Mouse (Mus musculus): Measurements from ENCODE around the gene Nup153.

The Nup153 gene

GRCm38 (mm10) chr13:46728411-46728810, 671 bp upstream of the Nup153 start:
- DNase-seq (ENCODE audit: low read depth, low spot score): no peak

GRCm38 (mm10) chr13:46727038-46727836, 503 bp downstream of the Nup153 start:
- peak; percentile 42 for DNase-seq (ENCODE audit: low read depth, low spot score)

DNA sequence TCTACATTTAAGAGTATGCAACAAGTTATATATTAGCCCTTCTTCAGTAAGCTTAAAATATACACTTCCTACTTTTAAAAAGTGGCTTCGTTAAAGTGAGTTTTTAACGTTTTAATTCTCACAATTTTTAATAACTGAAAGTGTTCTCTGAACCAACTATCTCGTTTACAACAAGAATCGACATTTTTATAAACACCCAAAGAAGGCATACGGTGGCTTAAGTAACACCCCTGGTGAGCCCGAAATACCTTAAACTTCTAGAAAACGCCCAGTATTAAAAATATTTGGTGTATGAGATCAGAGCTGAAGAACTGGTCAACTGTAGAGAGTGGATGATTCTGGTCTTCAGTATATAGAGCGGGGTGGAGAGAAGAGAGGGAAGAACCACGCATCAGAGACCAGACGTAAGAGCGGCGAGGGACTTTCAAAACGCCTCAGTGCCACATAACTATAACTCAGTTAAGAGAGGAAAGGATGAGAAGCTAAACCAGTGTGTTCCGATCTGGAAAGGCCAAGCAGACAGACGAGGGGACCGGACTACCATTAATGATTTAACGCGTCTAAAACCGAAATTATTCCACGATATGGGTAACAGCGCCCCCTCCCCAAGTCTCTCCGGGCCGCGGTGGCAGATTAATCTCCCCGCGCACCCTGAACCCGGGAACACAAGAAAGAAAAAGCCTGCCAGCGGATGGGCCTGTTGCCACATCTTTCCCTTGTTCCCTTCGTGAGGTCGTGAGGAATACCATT, 1.3 kb downstream of the Nup153 start:
- peak; percentile 5 for DNase-seq (ENCODE audit: low read depth, low spot score)

DNA sequence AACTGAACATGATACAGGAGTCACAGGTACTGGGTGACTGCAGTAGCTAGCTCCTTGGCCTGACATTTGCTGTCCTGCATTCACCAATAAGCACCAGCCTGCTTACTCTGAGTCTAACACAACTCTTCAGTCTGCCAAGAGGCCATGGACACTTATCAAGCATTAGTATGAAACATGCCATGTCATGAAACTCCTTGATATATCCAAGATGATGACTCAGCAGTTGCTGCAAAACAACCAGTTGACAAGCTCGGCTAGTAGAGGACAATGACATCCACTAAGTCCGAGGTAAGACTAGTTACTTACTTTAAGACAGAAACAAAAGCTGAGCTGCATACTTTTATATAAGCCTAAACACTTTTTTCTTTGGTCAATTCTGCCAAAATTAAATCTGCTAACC, 2.5 kb downstream of the Nup153 start:
- no peak for DNase-seq (ENCODE audit: low read depth, low spot score)

- no peak for DNase-seq (ENCODE audit: low read depth, low spot score)
Measured at GRCm38 (mm10) chr13:46724371-46724770, 3.4 kb downstream of the Nup153 start.

DNA sequence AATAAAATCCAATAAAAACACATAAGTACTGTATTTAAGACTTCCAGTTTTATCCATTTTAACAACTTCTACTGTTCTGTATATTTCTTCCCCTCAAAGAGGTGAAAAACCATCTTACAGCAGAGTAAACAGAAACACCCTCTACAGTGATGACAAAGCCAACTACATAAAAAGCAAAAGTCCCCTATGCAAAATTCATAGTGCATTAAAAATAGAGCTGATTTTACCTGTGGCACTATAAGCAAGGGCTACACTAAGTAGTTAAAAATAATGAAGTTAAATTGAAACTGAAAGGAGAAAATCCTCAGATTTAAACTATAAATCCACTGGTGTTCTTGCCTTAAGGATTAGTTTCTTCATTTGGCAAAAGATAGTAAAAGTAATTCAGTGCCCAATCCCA, 6.7 kb downstream of the Nup153 start:
- no peak for DNase-seq (ENCODE audit: low read depth, low spot score)

DNA sequence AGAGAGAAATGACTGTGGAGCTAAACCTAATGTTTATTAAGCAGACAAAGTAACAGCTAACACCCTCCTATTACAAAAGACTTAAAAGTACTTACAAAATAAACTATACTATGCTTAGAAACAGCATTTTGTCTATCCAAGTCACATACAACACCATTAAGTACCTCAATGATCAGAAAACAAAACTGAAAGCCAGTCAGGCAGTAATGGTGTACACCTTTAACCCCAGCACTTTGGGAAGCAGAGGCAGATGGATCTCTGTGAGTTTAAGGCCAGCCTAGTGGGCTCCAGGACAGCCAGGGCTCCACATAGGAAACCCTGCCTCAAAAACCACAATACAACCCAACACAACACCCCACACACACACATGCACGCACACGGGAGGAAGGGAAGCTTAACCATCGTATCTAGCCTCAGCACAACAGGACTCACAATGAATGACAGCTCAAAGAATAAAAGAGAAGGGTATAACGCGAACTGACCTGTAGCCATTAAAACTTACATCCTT, 8.8 kb downstream of the Nup153 start:
- no peak for DNase-seq (ENCODE audit: low read depth, low spot score)

DNA sequence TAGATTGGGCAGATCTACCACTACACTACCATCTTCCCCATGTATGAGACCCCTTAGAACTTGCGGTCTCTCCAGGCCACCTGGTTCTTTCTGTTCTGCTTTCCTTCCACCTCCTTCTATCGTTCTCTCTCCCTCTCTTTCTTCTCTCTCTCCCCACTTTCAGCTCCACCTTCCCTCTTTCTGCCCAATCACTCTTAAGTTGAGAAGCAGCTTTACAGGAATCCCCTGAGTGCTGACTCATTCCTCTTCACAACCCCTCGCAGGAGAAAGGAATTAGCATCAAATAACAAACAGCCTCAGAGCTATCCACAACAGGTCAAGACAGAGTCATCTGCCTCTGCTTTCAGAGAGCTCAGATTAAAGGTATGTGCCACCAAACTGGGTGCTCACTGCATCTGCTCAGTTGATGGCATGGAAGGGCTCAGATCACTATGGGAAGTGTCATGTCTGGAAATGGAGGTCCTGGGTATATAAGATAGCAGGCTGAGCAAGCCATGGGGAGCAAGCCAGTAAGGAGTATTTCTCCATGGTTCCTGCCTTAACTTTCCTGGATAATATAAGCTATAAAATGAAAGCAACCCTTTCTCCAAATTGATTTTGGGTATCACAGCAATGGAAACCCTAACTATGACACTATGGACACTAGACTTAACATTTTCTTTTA, 11.6 kb downstream of the Nup153 start:
- no peak for DNase-seq (ENCODE audit: low read depth, low spot score)

- DNase-seq (ENCODE audit: low read depth, low spot score): no peak
Measured at GRCm38 (mm10) chr13:46713486-46713885, 14.3 kb downstream of the Nup153 start.

DNA sequence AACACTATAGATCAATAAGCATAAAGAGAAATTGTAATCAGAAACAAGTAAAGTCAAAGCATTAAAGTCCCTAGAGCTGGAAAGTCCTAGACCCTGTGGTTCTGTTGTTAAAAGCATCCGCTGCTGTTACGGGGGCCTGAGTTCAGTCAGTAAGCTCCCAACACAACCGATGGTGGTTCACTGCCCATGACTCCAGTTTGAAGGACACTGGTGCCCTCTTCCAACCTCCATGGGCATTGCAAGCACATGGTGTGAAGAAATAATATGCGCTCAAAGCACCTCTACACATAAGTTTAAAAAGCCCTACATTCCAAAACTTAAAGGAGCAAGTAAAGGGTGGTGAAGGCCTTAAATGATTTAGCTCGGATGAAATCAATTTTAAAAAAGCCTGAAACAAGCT, 24.6 kb downstream of the Nup153 start:
- DNase-seq (ENCODE audit: low read depth, low spot score): no peak

GRCm38 (mm10) chr13:46701486-46701885, 26.3 kb downstream of the Nup153 start:
- DNase-seq (ENCODE audit: low read depth, low spot score): no peak

DNA sequence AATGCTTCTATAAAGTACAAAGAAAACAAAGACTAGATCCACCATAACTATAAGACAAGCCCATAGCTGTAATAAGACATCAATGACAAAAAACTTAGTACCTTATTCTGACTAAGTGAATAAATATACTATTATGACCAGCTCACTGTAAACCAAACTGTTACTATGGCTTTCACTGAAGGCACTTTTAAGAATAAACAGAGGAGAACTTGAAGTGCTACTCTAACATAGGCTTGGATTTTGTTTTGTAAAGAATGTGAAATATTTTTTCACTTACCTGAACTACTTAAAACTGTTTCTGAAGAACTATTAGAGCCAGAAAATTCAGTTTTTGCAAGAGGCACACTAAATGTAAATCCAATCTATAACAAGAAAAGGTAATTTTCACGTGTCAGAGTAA, 28.4 kb downstream of the Nup153 start:
- DNase-seq (ENCODE audit: low read depth, low spot score): no peak

- DNase-seq (ENCODE audit: low read depth, low spot score): no peak
Measured at GRCm38 (mm10) chr13:46696788-46697187, 31.0 kb downstream of the Nup153 start.

DNA sequence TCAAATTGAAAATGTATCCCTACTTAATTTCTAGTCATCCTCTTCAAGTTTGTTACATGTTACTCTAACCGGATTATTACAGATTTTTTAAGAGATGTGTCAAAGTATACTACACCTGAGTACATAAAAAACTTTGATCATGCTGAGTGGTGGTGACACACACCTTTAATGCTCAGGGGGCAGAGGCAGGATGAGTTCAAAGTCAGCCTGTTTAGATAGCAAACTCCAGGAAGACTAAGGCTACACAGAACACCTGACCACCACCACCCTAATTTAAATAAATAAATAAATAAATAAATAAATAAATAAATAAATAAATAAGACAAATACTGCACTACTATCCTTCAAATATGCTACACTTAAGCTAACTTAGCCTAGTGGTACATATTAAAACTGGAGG, 31.8 kb downstream of the Nup153 start:
- no peak for DNase-seq (ENCODE audit: low read depth, low spot score)

GRCm38 (mm10) chr13:46695296-46695908, 32.3 kb downstream of the Nup153 start:
- no peak for DNase-seq (ENCODE audit: low read depth, low spot score)

DNA sequence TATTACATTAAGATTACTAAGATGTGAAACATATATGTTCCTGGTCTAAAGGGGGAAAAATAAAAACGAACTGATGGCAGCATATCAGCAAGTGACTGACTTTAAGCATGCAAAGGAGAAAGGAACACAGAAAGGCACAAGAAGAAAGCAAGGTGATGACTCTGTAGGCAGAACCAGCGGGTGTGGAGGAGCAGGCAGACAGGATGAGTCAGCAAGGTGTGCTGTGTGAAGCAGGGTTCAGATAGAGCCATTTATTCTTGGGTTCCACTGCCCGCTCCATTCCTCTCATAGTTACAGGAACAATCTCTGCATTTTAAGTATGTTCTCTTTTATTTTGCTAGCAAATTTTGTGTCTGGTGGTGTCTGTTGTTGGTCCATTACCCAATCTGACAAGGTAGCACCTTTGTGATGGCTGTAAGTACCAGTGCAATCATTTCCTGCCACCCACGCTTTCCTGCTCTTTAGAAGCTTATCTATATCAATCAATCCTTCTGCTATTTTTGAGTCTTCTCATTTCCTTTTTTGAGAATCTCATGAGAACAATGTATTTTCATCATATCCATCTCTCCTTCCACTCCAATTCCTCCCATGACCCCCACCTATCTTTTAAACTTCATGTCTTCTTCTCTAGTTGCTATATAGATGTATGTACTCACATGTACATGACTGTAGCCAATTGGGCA, 37.0 kb downstream of the Nup153 start:
- DNase-seq (ENCODE audit: low read depth, low spot score): no peak

- DNase-seq (ENCODE audit: low read depth, low spot score): no peak
Measured at GRCm38 (mm10) chr13:46683370-46683769, 44.4 kb downstream of the Nup153 start.

DNA sequence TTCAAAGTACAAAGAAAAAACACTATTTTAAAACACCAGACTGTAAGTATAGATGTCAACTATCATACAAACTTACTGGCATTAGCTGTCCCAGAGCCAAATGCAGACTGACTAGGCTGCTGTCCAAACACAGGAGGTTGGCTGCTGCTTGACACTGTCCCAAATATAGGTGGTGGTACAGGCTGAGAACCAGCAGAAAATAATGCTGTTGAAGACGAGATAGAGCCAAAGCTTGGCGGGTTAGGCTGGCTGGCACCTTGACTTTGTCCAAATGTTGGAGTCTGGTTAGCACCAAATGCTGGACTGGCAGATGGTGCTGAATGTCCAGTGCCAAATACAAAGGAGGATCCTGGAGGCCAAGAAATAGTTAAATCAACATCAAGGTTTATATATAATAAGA, 44.8 kb downstream of the Nup153 start:
- DNase-seq (ENCODE audit: low read depth, low spot score): no peak

- no peak for DNase-seq (ENCODE audit: low read depth, low spot score)
Measured at GRCm38 (mm10) chr13:46677721-46678120, 50.0 kb downstream of the Nup153 start.

DNA sequence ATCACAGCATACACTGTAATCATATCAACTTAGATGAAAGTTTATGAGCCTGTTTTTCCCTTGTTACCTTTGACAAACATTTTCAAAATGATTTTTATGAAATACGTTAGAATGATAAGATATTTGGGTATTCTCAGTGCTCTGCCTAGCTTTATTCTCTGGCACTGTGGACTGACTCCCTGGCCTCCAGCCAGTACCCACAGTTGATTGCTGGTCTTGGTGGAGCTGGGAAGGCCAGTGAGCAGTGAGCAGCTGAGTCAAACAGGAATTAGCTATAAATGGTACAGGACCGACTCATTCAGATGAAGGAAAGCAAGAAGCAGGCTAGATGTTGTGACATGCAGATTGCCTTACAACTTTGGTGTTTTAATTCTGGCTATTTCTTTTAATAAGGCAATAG, 53.1 kb downstream of the Nup153 start:
- no peak for DNase-seq (ENCODE audit: low read depth, low spot score)

GRCm38 (mm10) chr13:46670514-46670913, 57.2 kb downstream of the Nup153 start:
- no peak for DNase-seq (ENCODE audit: low read depth, low spot score)
